Mouse (Mus musculus) thymus, adult 2 months (tissue): ENCODE results near the gene Gga2.

Experiments
- CTCF ChIP-seq: fragments of 200-500 bp; IDR thresholded peaks from 2 replicates; pipeline ENCODE4 v1.5.1; 2012; ENCODE audit warnings: mild to moderate bottlenecking, control low read depth, low read length, moderate library complexity, borderline replicate concordance; ENCODE audit not compliant: control insufficient read depth, poor library complexity, insufficient read depth; ENCODE audit errors: extremely low read depth
- POLR2A ChIP-seq: fragments of 200-500 bp; IDR thresholded peaks from 2 replicates; pipeline ENCODE4 v1.6.1; 2012; ENCODE audit warnings: mild to moderate bottlenecking, low read length, control low read depth, moderate library complexity; ENCODE audit not compliant: control insufficient read depth, poor library complexity, insufficient read depth; ENCODE audit errors: extremely low read depth

DNA sequence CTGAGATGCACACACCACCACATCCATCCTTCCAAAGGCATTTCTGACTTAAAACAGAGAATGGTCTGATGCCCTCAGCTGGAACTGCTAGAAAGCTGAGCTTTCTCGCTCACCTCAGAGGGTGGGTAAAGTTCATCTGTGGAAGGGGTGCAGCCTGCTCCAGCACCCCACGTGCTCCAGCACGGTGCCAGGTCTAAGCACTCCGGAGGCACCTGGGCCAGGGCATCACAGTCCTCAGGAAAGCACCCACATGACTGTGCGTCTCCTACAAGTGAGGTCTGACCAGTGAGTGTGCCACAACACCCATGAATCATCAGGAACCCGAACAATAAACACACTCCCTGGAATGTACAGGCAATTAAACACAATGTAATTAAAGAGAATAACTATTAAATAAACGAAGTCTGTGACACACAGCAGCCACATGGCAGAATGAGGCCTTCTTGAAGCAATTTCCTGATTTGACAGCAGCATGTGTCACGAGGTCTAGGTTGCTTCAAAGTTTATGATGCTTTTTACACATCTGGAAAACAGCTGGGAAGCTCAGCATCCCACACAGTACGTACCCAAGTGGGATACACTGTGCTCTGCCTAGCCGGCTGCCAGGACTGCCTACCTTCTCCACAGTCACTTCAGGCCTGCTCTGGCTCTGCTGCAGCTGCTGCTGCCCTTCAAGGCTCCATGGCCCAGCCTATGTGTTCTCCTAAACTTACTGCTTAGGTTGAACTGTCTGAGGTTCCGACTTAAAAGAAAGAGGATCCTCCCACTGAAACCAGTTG is 65.9 kb downstream of the Gga2 start:
- no peak for TF ChIP-seq POLR2A
- no peak for TF ChIP-seq CTCF
